Mouse (Mus musculus) lung, embryonic 14.5 days (tissue): ENCODE measurements around the gene 1700113H08Rik. TPM values are rescaled to one million over a fixed set of nuclear protein-coding genes. Genes with fewer than 3 reads are reported as not detected.

Source experiments
- ATAC-seq: fragments of 200-750 bp; cut with Nextera tagmentation; 2 replicates; pipeline ENCODE4 v1.8.0; 2017; ENCODE audit warnings: mild to moderate bottlenecking, moderate TSS enrichment, moderate library complexity; ENCODE audit not compliant: insufficient read depth
- DNase-seq: peaks from one replicate; pipeline ENCODE4 v3.0.0-alpha.2; 2015
- H3K27ac ChIP-seq: fragments of 300-500 bp; sonication (generic); 2 replicates; pipeline ENCODE4 v1.5.1; 2014; ENCODE audit warnings: low read depth, mild to moderate bottlenecking, moderate library complexity
- H3K27me3 ChIP-seq: fragments of 300-500 bp; sonication (generic); 2 replicates; pipeline ENCODE4 v1.6.1; 2014; ENCODE audit warnings: low read length, control low read depth; ENCODE audit not compliant: insufficient read depth
- H3K36me3 ChIP-seq: fragments of 300-500 bp; sonication (generic); 2 replicates; pipeline ENCODE4 v1.6.1; 2014; ENCODE audit warnings: control low read depth; ENCODE audit not compliant: insufficient read depth
- H3K4me1 ChIP-seq: fragments of 300-500 bp; sonication (generic); 2 replicates; pipeline ENCODE4 v1.6.1; 2014; ENCODE audit warnings: antibody characterized with exemption, control low read depth; ENCODE audit not compliant: insufficient read depth
- H3K4me2 ChIP-seq: fragments of 300-500 bp; sonication (generic); 2 replicates; pipeline ENCODE4 v1.6.1; 2014; ENCODE audit warnings: mild to moderate bottlenecking
- H3K4me3 ChIP-seq: fragments of 300-500 bp; sonication (generic); 2 replicates; pipeline ENCODE4 v1.5.1; 2014; ENCODE audit warnings: low read depth, low read length
- H3K9ac ChIP-seq: fragments of 300-500 bp; sonication (generic); 2 replicates; pipeline ENCODE4 v1.6.1; 2014
- H3K9me3 ChIP-seq: fragments of 300-500 bp; sonication (generic); 2 replicates; pipeline ENCODE4 v1.6.1; 2016; ENCODE audit warnings: low read depth, low read length, control low read depth
- CTCF ChIP-seq: IDR thresholded peaks from 2 replicates; pipeline ENCODE4 v1.5.1; 2016; ENCODE audit warnings: antibody characterized with exemption, low read depth
- polyA plus RNA-seq: library from polyadenylated mRNA; unstranded; fragments of >200 nt; fragmentation: Nextera tagmentation; extraction: Ambion mirVana; gene quantifications from 2 replicates; pipeline ENCODE4 v1.2.1, GENCODE M21; 2014

Gene 1700113H08Rik
- polyA plus RNA-seq, 1 experiment from 2014 or later, result not detected

DNA sequence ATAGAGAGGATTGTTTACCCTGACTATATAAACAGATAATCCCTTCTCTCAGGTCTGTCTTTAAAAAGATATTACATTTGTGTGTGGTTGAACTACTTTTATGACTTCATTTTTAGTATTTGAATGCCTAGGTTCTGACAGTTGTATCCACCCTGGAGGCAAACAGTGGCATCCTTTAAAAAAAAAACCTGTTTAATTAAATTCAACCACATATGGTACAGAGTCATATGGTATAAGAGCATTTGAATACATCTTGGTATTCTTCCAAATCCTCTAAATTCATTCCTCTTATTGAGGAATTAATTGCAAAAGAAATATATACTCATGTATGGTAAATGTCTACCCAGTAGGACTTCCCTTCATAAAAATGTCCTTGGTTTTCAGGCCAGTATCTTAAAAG is 217.2 kb downstream of the 1700113H08Rik start:
- Histone ChIP-seq H3K4me2 (no peak overlapping the region), H3K36me3 (no peaks in the 10 kb centered on the region), H3K4me3 (no peak overlapping the region), H3K9ac (no peak overlapping the region), H3K27ac (no peak overlapping the region), H3K9me3 (no peaks in the 10 kb centered on the region), H3K27me3 (no peaks in the 10 kb centered on the region), H3K4me1 (no peaks in the 10 kb centered on the region)
- DNase-seq (no peak), ATAC-seq (no peak)
- TF ChIP-seq CTCF, result no peak

Other genes with a start within 250 kb of the 1700113H08Rik start
- gene Stab2, start 50.0 kb upstream of the 1700113H08Rik start, polyA plus RNA-seq, result 5.0 and 5.8 TPM in 2 replicates